Mouse (Mus musculus): ENCODE data around the gene Axl.

GRCm38 (mm10) chr7:25799369-25799768, 10.9 kb upstream of the Axl start:
- TF ChIP-seq FLI1 (IDR thresholded peaks at IDR 0.05; ENCODE audit: low read length) (no peak), GATA1 (IDR thresholded peaks at IDR 0.05; ENCODE audit: borderline replicate concordance, low read length) (no peak)
